Mouse (Mus musculus) embryonic fibroblast, embryonic 13.5 days (primary cell): ENCODE measurements around the gene Itga9.

Source experiments
- CTCF ChIP-seq: IDR thresholded peaks from 2 replicates; pipeline ENCODE4 v1.5.1; 2011; ENCODE audit warnings: mild to moderate bottlenecking, control low read depth, low read length, moderate library complexity, borderline replicate concordance; ENCODE audit not compliant: insufficient read depth
- POLR2A ChIP-seq: IDR thresholded peaks from 2 replicates; pipeline ENCODE4 v1.6.1; 2011; ENCODE audit warnings: low read depth, mild to moderate bottlenecking, control low read depth, low read length, moderate library complexity

- no peak for TF ChIP-seq CTCF
- no peak for TF ChIP-seq POLR2A
These were observed 284.2 kb downstream of the Itga9 start for GRCm38 (mm10) chr9:118890645-118891044.
